Mouse (Mus musculus): ENCODE results near the gene Atp5f1. TPM values are rescaled to one million over a fixed set of nuclear protein-coding genes. Genes with fewer than 3 reads are reported as not detected.

The Atp5f1 gene
- polyA plus RNA-seq, 1 experiment from 2014 or later = 558 TPM

DNA sequence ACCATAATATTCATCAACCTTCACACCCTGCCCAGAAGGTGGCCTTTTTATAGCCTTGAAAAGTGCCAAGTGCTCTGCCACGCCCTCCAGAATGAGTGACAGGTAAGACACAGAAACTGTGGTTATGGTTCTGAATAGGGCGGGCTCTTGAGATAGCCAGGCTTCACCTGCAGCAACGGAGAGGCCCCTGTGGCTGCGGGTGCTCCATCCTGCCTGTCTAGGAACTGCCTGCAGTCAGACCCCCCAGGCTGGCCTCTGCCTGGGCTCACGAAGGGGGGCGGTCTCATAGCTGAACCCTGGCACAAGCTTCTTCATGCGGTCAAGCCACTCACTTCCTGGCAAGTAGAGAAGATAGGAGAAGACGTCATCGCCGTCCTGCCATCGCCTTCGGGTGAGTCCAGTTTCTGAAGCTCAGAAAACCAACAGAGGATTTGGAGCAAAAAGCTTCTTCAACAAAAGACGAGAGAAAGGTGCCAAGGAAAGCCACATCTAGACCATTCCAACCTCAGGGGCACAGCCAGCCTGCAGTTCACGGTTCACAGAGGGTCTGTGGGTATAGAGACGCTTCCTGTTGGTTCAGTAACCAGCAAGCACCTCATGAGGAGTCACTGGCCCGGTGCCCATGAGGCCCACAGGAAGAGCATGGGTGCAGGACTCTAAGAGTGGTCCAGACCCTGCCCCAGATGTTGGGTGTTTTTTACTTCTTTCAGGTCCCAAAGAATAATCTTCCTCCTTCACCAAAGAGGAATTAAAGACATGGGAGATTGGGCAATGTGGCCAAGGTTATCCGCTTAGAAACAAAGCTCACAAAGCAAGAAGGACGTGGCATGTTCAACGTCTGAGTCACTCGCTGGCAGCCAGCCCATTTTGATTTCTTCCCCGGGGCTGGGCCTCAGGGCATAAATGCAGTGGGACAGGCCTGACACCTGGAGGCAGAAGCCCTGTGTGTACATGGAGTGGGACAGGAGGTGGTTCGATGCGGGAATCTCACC, 65.0 kb downstream of the Atp5f1 start:
- Histone ChIP-seq H3K27me3 (replicated peaks) (no peaks in the 10 kb centered on the region), H3K36me3 (no peaks in the 10 kb centered on the region), H3K27ac (no peak overlapping the region), H3K4me1 (no peaks in the 10 kb centered on the region), H3K9ac (no peak overlapping the region), H3K4me3 (no peak overlapping the region), H3K4me2 (replicated peaks) (no peak overlapping the region), H3K9me3 (no peaks in the 10 kb centered on the region)
- no peak for ATAC-seq (ENCODE audit: low FRiP score, low read depth)
- WGBS = 85% methylated on average over 23 of the region's 23 CpGs

GRCm38 (mm10) chr3:105893941-105894391, 65.9 kb downstream of the Atp5f1 start:
- no peaks in the 10 kb centered on the region for H3K27me3 ChIP-seq (replicated peaks)
- H3K9ac ChIP-seq = no peak overlapping the region
- no peak overlapping the region for H3K4me3 ChIP-seq
- 67% methylated on average over 6 of the region's 6 CpGs for WGBS
- H3K4me1 ChIP-seq = no peaks in the 10 kb centered on the region
- no peak overlapping the region for H3K4me2 ChIP-seq (replicated peaks)
- H3K27ac ChIP-seq = no peak overlapping the region
- ATAC-seq (ENCODE audit: low FRiP score, low read depth) = no peak
- no peaks in the 10 kb centered on the region for H3K36me3 ChIP-seq
- H3K9me3 ChIP-seq = no peaks in the 10 kb centered on the region

Other genes starting within 250 kb of the Atp5f1 start
- gene Rap1a, start 158.8 kb downstream of the Atp5f1 start, polyA plus RNA-seq (2016; fragmentation: Nextera tagmentation; extraction: Ambion mirVana) = 76.6 and 76.9 TPM in 2 replicates
- not detected in 2 replicates for gene Adora3, start 89.2 kb downstream of the Atp5f1 start, polyA plus RNA-seq (2016; fragmentation: Nextera tagmentation; extraction: Ambion mirVana)
- gene Tmigd3, start 89.2 kb downstream of the Atp5f1 start, polyA plus RNA-seq (2016; fragmentation: Nextera tagmentation; extraction: Ambion mirVana) = not detected in 2 replicates
- gene I830077J02Rik, start 27.4 kb downstream of the Atp5f1 start, polyA plus RNA-seq (2016; fragmentation: Nextera tagmentation; extraction: Ambion mirVana) = 0.33 and 0.55 TPM in 2 replicates
- 99.3 and 102 TPM in 2 replicates for gene Wdr77, start 730 bp downstream of the Atp5f1 start, polyA plus RNA-seq (2016; fragmentation: Nextera tagmentation; extraction: Ambion mirVana)
- gene Ovgp1, start 13.6 kb upstream of the Atp5f1 start, polyA plus RNA-seq (2016; fragmentation: Nextera tagmentation; extraction: Ambion mirVana) = 2.6 and 3.1 TPM in 2 replicates
- 0.22 TPM in 1 of 2 replicates, not detected in the other for gene Pifo, start 54.5 kb upstream of the Atp5f1 start, polyA plus RNA-seq (2016; fragmentation: Nextera tagmentation; extraction: Ambion mirVana)
- gene Chil5, start 72.7 kb upstream of the Atp5f1 start, polyA plus RNA-seq (2016; fragmentation: Nextera tagmentation; extraction: Ambion mirVana) = not detected in 2 replicates
- 0.38 TPM in 1 of 2 replicates, not detected in the other for gene Chia1, start 153.1 kb upstream of the Atp5f1 start, polyA plus RNA-seq (2016; fragmentation: Nextera tagmentation; extraction: Ambion mirVana)
- gene Chil3, start 207.5 kb upstream of the Atp5f1 start, polyA plus RNA-seq (2016; fragmentation: Nextera tagmentation; extraction: Ambion mirVana) = not detected in 2 replicates

Measured in neural tube, embryonic 12.5 days (tissue).